Mouse (Mus musculus) macrophage (primary cell): ENCODE data around the gene Lrrc47. TPM values are rescaled to one million over a fixed set of nuclear protein-coding genes. Genes with fewer than 3 reads are reported as not detected.
A peak's percentile ranks its signal among the peaks of the same experiment; 100 is the strongest.

ENCODE experiments used
- H3K27ac ChIP-seq: fragments of 350-480 bp; formaldehyde crosslinking; 2 replicates; pipeline ENCODE4 v1.9.0; 2021
- H3K36me3 ChIP-seq: fragments of 350-480 bp; formaldehyde crosslinking; 2 replicates; pipeline ENCODE4 v1.9.0; 2021; ENCODE audit errors: inconsistent target
- H3K4me3 ChIP-seq: fragments of 350-480 bp; formaldehyde crosslinking; 2 replicates; pipeline ENCODE4 v1.9.0; 2021; ENCODE audit errors: inconsistent target
- H3K79me2 ChIP-seq: fragments of 350-480 bp; formaldehyde crosslinking; 2 replicates; pipeline ENCODE4 v1.9.0; 2021; ENCODE audit errors: inconsistent target
- WGBS: methylation state at CpG from one replicate; pipeline ENCODE4 v1.1.7; 2026; ENCODE audit warnings: inconsistent platforms; ENCODE audit not compliant: missing documents; 5-methylcytosine and 5-hydroxymethylcytosine counted together
- polyA plus RNA-seq: library from polyadenylated mRNA; stranded (reverse); fragments of 250-400 nt; gene quantifications from 3 replicates; pipeline ENCODE4 v1.2.4, GENCODE M21; 2018; ENCODE audit warnings: inconsistent platforms
- total RNA-seq, 78 experiments: library from RNA; depleted of rRNA; stranded (reverse); fragments of 250-400 nt; gene quantifications; 1 replicate in 9 of 78; 2 replicates in 24 of 78; 3 replicates in 43 of 78; 4 replicates in 2 of 78; pipeline ENCODE4 v1.2.4; 2018; ENCODE audit warnings: inconsistent platforms in 56 of 78

Lrrc47 gene
- total RNA-seq (2018; cell fraction: chromatin; rRNA removed): 10 to 100 TPM in 24 of 26 experiments, 1 to 10 TPM in 2; 6.5 to 60.8 (median 25.7) TPM
- 10 to 100 TPM; 21.6 to 32.6 (median 28.4) TPM for total RNA-seq (2018; cell fraction: cytosol; rRNA removed)
- total RNA-seq (2018; cell fraction: nucleus; rRNA removed): 10 to 100 TPM; 13.4 to 38.9 (median 28.3) TPM
- polyA plus RNA-seq: 25.5 to 54.1 TPM (median 32.8 TPM) in 3 replicates

DNA sequence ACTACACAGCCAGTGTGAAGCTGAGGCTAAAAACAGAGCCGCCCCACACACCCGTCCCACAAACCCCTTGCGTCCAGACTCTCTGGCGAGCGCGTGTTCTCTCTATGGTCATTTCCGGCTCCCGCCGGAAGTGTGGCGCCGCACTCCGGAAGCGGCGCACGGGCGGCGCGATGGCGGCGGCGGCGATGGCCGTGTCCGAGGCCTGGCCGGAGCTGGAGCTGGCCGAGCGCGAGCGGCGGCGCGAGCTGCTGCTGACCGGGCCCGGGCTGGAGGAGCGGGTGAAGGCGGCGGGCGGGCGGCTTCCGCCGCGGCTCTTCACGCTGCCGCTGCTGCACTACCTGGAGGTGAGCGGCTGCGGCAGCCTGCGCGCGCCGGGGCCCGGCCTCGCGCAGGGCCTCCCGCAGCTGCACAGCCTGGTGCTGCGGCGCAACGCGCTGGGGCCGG is at the start of gene Lrrc47:
Gene Lrrc47, plus strand, starts transcription at position 86 of the 444 bp plus-strand sequence.
- WGBS: under 1% methylated on average over 58 of the region's 59 CpGs

DNA sequence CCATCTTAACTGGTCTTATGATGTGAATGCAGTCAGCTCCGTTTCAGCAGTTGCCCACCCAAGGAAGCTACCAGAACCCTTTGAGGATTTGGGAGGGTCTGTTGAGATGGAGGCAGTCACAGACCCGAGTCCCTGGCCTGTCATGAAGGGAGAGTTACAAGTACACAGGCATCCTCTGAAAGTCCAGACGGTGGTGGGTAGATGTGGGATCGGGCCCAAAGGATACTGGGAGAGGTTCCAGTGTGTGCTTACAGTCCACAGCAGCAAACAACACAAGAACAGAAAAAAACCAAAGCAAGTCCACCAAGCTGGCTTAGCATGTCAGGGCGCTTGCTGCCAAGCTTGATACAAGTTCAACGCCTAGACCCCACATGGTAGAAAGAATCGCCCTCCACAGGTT is 48.9 kb upstream of the Lrrc47 start:
- peaks cover 53% of the 10 kb centered on the region for H3K36me3 ChIP-seq

More for the DNA sequence above, at the start of gene Lrrc47:
- H3K36me3 ChIP-seq: peaks cover 14% of the 10 kb centered on the region
- H3K4me3 ChIP-seq: peak within 1 kb of the TSS; percentile 80
- peak within 1 kb of the TSS; percentile 32; the same call in 1 of the 2 replicates for H3K27ac ChIP-seq
- H3K79me2 ChIP-seq: peaks cover 46% of the 10 kb centered on the region

DNA sequence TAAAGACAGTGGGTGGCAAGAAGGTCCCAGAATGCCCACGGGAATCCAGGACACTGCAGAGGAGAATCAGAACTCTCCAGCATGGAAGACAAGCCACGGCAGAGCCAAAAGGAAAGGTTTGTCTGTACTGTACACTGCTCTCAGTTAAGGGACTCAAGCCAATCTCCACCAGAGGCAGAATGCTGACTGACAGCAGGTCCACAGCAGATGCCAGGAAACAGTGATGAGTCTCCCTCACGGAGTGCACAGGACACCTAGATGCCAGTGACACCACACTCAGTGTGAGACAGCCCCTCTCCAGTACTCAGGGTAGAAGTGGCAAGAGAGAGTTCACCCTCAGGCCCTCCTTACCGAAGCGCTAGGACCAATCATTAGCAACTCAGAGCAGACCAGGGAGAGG is 44.9 kb upstream of the Lrrc47 start:
- H3K36me3 ChIP-seq: peaks cover 62% of the 10 kb centered on the region
- no peak overlapping the region for H3K4me3 ChIP-seq
- no peaks in the 10 kb centered on the region for H3K79me2 ChIP-seq
- no peak overlapping the region for H3K27ac ChIP-seq
- WGBS: 93% methylated on average over 5 of the region's 5 CpGs

More for the DNA sequence above, 48.9 kb upstream of the Lrrc47 start:
- H3K4me3 ChIP-seq: no peak overlapping the region
- 87% methylated on average over 7 of the region's 7 CpGs for WGBS
- H3K27ac ChIP-seq: no peak overlapping the region
- H3K79me2 ChIP-seq: peaks cover 17% of the 10 kb centered on the region

DNA sequence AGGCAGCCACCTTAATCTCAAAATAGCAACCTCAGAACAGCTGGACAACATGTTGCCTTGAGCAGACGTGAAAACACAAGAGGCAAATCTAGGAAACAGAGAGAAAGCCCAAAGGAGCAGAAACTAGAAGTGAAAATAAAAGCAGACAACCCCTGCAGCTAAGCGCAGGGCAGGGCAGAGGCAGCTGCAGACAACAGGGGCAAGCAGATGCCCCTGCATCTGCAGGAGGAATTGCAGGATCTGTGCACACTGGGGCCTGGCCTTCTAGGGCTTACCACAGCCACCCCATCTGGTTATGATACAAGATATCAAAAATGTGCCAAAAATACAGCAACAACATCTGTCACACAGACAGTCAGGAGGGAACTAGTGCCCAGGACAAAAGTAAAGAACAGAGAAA is 44.0 kb upstream of the Lrrc47 start:
- H3K79me2 ChIP-seq: no peaks in the 10 kb centered on the region
- WGBS: 88% methylated on average over 2 of the region's 2 CpGs
- peaks cover 57% of the 10 kb centered on the region for H3K36me3 ChIP-seq
- H3K4me3 ChIP-seq: no peak overlapping the region
- no peak overlapping the region for H3K27ac ChIP-seq

DNA sequence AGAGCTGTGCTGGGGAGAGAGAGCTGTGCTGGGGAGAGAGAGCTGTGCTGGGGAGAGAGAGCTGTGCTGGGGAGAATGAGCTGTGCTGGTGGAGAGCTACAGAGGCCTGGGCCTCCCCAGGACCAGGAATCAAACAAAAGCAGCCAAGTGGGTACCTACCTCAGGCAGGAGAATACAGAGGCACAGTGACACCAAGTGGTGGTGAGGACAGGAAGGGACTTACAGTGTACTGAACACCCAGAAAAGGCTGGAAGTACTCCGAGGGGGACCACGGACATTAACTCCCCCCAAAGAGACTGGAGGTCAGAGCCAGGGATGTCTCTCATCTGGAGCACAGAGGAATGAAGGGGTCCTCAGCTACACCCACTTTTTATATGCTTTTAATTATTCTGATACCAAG is 43.5 kb upstream of the Lrrc47 start:
- Histone ChIP-seq H3K36me3 (peaks cover 57% of the 10 kb centered on the region), H3K79me2 (no peaks in the 10 kb centered on the region), H3K4me3 (no peak overlapping the region), H3K27ac (no peak overlapping the region)
- 89% methylated on average over 2 of the region's 2 CpGs for WGBS

DNA sequence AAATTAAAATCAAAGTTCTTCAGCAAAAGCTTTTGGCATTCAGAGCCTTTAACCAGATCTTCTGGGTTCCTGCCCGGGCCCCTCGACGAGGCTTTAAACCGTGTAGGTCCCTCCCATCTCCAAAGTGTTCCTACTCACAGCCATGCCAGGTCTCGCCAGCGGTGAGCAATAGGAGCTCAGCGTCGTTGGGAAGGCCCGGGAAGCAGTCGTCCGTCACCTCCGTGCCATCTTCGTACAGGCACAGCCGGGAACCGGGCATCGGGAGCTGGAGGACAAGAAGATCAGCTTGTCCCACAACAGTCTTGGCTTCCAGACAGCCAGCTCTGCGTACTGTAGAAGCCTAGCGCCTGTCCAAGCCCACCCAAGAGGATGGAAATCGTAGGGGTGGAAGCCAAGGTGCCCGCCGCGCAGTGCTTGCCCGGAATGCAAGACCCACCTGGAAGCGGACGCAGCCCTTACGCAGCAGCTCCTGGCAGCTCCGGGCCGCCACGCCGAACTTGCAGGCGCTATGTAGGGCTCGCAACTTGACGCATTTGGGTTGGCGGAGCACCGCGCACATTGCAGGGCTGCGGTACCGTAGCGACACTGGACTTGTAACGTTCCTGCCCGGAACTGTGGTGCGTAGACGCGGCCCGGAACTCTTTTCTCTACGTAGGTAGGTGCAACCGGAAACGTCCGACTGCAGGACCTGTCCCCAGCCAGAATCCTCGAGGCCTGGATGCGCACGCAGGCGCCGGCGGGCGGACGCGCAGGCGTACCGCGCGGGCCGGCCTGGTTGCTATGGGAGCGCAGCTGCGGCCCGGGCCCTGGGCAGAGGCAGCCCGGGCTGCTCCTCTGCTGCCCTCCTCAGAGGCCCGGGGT is 36.9 kb upstream of the Lrrc47 start, which contains the start of the genes Dffb and Cep104:
Gene Dffb, minus strand, starts transcription at position 696 of the 861 bp plus-strand sequence.
Gene Cep104, plus strand, starts transcription at position 764 of the 861 bp plus-strand sequence.
- H3K27ac ChIP-seq: peak within 1 kb of the TSS; percentile 5; the same call in 1 of the 2 replicates
- H3K4me3 ChIP-seq: peak within 1 kb of the TSS; percentile 94
- WGBS: under 1% methylated on average over 66 of the region's 68 CpGs
- H3K79me2 ChIP-seq: peaks cover 38% of the 10 kb centered on the region
- H3K36me3 ChIP-seq: peaks cover 18% of the 10 kb centered on the region; the same call in 1 of the 2 replicates

DNA sequence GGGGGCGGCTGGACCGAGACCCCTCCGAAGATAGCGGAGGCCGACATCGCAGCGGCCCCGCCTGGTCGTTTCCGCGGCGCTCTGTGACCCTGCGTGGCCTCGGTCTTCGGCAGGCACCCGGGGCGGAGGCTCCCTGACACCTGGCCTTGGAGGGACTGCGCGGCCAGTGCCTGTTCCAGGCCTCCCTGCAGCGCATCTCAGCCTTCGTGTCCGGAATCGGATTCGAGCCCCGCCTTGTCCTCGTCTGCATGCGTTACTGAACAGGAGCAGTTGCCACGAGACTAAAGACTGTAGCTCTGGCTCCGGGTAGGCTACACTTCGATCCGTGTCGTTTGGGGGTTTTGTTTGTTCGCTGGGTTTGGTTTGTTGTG is 36.3 kb upstream of the Lrrc47 start:
- no peak overlapping the region for H3K27ac ChIP-seq

DNA sequence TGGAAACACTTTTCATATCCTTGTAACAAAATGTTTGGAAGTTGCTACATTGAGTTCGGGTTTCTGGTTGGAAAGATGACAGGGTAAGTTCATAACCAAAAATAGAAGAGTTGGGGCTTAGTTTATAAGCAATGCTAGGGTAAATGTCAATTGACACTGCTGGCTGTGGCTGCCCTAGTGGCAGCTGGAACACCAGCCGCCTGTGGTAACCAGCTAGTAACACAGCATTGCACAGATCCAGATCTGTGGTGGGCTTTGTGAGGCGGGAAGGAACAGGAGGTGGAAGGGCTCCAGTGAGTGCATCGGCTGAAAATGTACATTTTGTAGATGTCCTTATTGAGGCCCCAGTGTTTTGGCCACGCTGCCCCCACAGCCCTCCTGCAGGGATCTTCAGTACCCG is 35.8 kb upstream of the Lrrc47 start:
- 30% methylated on average over 4 of the region's 6 CpGs for WGBS
- peak overlapping the region; percentile 64 for H3K4me3 ChIP-seq
- peaks cover 38% of the 10 kb centered on the region for H3K79me2 ChIP-seq
- peaks cover 19% of the 10 kb centered on the region; the same call in 1 of the 2 replicates for H3K36me3 ChIP-seq
- no peak overlapping the region for H3K27ac ChIP-seq

More for the DNA sequence above, 36.3 kb upstream of the Lrrc47 start:
- Histone ChIP-seq H3K79me2 (peaks cover 38% of the 10 kb centered on the region), H3K4me3 (peak overlapping the region; percentile 64), H3K36me3 (peaks cover 18% of the 10 kb centered on the region; the same call in 1 of the 2 replicates)
- WGBS: under 1% methylated on average over 33 of the region's 33 CpGs

DNA sequence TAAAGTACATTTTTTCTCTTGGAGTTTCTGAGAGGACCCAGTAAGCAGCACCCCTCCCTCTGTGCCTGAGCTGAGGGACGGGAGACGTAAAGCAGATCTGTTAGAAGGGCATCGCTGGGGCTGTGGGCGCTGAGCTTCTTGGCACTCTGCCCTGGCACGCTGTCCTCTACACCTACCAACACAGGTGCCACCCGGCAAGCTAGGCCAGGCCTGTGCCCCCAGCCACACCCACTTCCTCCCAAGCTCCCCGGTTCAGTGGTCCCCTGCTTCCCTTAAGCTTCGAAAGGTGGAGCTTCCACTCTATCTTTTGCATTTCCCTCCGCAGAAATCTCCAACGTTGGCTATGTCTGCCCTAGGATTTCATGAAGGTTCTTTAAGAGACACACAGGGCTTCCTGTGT is 32.3 kb upstream of the Lrrc47 start:
- H3K4me3 ChIP-seq: no peak overlapping the region
- H3K36me3 ChIP-seq: peaks cover 38% of the 10 kb centered on the region; the same call in 1 of the 2 replicates
- WGBS: 50% methylated on average over 10 of the region's 10 CpGs
- no peak overlapping the region for H3K27ac ChIP-seq
- peaks cover 36% of the 10 kb centered on the region for H3K79me2 ChIP-seq

DNA sequence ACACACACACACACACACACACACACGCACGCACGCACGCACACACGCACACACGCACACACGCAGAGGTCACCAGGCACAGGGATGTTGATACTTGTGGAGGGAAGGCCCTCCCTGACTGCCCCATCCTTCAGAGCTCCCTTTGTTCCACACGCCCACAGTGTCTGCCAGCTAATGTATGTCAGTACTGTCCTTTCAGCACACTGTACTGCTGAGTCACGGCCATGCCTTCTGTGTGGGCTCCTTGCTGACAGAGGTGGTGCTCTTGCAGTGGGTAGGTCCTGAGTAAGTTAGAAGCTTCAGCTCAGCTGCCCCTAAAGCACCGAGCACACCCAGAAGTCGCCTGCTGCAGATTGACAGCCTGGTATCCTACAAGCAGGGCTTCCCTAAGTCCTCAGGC is 31.1 kb upstream of the Lrrc47 start:
- Histone ChIP-seq H3K79me2 (peaks cover 30% of the 10 kb centered on the region), H3K4me3 (no peak overlapping the region), H3K27ac (no peak overlapping the region), H3K36me3 (peaks cover 51% of the 10 kb centered on the region)
- WGBS: 90% methylated on average over 11 of the region's 11 CpGs

DNA sequence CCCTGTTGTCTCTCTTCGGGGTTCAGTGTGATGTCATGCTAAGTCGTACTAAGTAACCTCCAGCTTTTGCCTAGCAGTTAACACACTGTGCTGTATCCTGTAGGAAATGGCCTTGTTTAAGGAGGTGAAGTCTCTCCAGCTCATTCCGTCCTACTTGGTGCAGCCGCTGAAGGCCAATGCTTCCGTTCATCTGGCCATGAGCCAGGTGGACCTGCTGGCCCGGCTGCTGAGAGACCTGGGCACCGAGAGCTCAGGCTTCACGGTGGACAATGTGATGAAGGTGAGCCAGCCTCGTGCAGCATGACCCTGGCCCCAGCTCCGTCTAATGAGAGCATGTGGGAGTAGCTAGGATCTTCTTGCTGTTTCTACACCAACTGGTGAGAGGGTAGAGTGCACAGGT is 18.8 kb upstream of the Lrrc47 start:
- H3K36me3 ChIP-seq: peaks cover 76% of the 10 kb centered on the region
- H3K79me2 ChIP-seq: no peaks in the 10 kb centered on the region
- 91% methylated on average over 10 of the region's 10 CpGs for WGBS
- no peak overlapping the region for H3K27ac ChIP-seq
- H3K4me3 ChIP-seq: no peak overlapping the region

DNA sequence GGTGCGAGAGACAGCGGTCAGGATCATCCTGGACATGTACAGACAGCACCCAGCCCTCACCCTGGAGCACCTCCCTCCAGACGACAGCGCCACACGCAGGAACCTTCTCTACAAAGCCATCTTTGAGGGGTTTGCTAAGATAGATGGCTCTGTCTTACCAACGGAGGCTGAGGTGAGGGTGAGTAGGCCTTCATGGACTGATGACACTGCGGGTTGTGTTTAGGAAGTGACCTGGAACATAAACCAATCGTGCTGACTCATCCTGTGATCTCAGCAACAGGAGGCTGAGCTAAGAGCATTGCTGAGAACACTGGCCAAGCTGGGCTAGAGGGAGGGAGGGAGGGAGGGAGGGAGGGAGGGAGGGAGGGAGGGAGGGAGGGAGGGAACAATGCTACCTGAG is 18.0 kb upstream of the Lrrc47 start:
- H3K36me3 ChIP-seq: peaks cover 68% of the 10 kb centered on the region

DNA sequence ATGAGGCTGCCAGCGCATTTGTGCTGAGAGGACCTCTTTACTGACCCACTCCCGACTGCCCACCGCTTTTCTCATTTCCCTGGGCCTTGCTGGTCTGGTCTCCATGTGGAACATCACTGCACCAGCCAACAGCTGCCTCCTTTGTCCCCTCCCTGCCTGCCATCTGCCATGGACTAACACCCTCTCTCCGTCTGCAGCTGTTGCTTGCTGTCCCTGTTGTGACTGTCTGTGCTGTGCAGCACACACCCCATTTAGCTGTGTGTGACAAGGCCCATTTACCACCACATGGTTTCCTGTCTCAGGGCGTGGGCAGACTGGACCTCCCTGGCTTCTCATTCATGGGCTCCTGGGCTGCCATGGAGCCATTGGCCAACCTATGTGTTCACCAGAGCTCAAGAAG is 6.0 kb upstream of the Lrrc47 start:
- H3K36me3 ChIP-seq: peaks cover 37% of the 10 kb centered on the region; the same call in 1 of the 2 replicates
- no peak overlapping the region for H3K4me3 ChIP-seq
- no peak overlapping the region for H3K27ac ChIP-seq
- 92% methylated on average over 5 of the region's 5 CpGs for WGBS
- no peaks in the 10 kb centered on the region for H3K79me2 ChIP-seq

More for the DNA sequence above, 18.0 kb upstream of the Lrrc47 start:
- H3K79me2 ChIP-seq: no peaks in the 10 kb centered on the region
- H3K27ac ChIP-seq: no peak overlapping the region
- no peak overlapping the region for H3K4me3 ChIP-seq
- 99% methylated on average over 7 of the region's 8 CpGs for WGBS

DNA sequence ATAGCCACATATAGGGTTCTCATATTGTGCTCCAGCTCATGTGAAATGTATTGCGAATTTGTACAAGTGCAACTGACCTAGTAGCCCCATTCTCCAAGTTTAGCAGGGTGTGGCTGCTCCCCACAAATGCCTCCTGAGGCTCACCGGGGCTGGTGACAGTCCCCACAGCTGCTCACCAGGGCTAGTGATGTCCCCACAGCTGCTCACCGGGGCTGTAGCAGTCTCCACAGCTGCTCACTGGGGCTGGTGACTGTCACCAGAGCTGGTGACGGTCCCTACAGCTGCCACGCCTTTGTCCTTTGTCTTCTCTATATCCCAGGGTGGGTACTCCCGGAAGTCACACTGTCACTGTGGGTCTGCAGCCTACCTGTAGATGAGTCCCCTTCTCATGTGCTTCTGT is 5.3 kb upstream of the Lrrc47 start:
- Histone ChIP-seq H3K36me3 (peaks cover 37% of the 10 kb centered on the region; the same call in 1 of the 2 replicates), H3K4me3 (no peak overlapping the region), H3K27ac (no peak overlapping the region), H3K79me2 (no peaks in the 10 kb centered on the region)
- WGBS: 98% methylated on average over 6 of the region's 6 CpGs

DNA sequence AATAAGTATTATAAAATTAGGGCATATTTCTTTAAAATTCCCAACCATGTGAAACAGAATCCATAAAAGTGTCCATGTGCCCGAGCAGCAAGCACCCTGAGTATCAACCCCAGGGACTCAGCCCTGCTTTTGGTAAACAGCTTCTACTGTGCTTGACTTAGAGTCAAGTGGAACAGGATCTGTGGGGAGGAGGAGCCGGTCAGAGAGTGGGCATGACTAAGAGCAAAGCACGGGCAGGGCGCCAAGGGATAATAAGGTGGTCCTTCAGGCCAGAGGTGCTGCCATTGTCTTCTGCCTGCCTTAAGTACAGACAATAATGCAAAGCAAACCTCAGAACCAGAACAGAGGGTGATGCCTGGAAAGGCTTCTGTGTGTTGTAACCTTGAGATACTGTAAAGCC is 3.8 kb upstream of the Lrrc47 start:
- H3K27ac ChIP-seq: no peak overlapping the region
- 79% methylated on average over 4 of the region's 4 CpGs for WGBS
- H3K79me2 ChIP-seq: peaks cover 7% of the 10 kb centered on the region
- H3K36me3 ChIP-seq: peaks cover 31% of the 10 kb centered on the region; the same call in 1 of the 2 replicates
- H3K4me3 ChIP-seq: no peak overlapping the region
